Mouse (Mus musculus) ES-Bruce4 (cell line): Measurements from ENCODE around the gene Ghrhr. TPM values are rescaled to one million over a fixed set of nuclear protein-coding genes. Genes with fewer than 3 reads are reported as not detected.

Source experiments
- H3K27ac ChIP-seq: 2 replicates; pipeline ENCODE4 v1.5.1; 2012; ENCODE audit warnings: low read length, inconsistent platforms; ENCODE audit not compliant: insufficient read depth
- H3K27me3 ChIP-seq: 2 replicates; pipeline ENCODE4 v1.6.1; 2012; ENCODE audit warnings: mild to moderate bottlenecking, low read length, inconsistent platforms; ENCODE audit not compliant: control insufficient read depth, poor library complexity, insufficient read depth, severe bottlenecking
- H3K36me3 ChIP-seq: 2 replicates; pipeline ENCODE4 v1.6.1; 2012; ENCODE audit warnings: inconsistent platforms, mild to moderate bottlenecking, low read length, moderate library complexity; ENCODE audit not compliant: control insufficient read depth, poor library complexity, insufficient read depth, severe bottlenecking
- H3K4me1 ChIP-seq: one replicate; pipeline ENCODE4 v1.8.1; 2011; ENCODE audit warnings: low read length; ENCODE audit not compliant: control insufficient read depth, insufficient read depth
- H3K4me3 ChIP-seq: 2 replicates; pipeline ENCODE4 v1.5.1; 2011; ENCODE audit warnings: low read depth, mild to moderate bottlenecking, low read length
- H3K9ac ChIP-seq: 2 replicates; pipeline ENCODE4 v1.6.1; 2012; ENCODE audit warnings: low read depth, mild to moderate bottlenecking, inconsistent platforms; ENCODE audit not compliant: poor library complexity, severe bottlenecking
- H3K9me3 ChIP-seq: replicated peaks from 2 replicates; pipeline ENCODE4 v1.6.1; 2012; ENCODE audit warnings: mild to moderate bottlenecking, low read length, inconsistent platforms; ENCODE audit not compliant: control insufficient read depth, poor library complexity, insufficient read depth, severe bottlenecking
- CTCF ChIP-seq: IDR thresholded peaks from one replicate; pipeline ENCODE4 v1.8.1; 2011; ENCODE audit warnings: low read depth, low read length
- EP300 ChIP-seq: IDR thresholded peaks from 2 replicates; pipeline ENCODE4 v1.6.1; 2011; ENCODE audit warnings: low read depth, low read length; ENCODE audit not compliant: insufficient read depth
- POLR2A ChIP-seq: IDR thresholded peaks from one replicate; pipeline ENCODE4 v1.8.1; 2011; ENCODE audit warnings: low read length; ENCODE audit not compliant: insufficient read depth
- polyA plus RNA-seq: library from polyadenylated mRNA; stranded (reverse); fragments of >200 nt; gene quantifications from 2 replicates; pipeline ENCODE4 v1.2.4, GENCODE M21; 2011; ENCODE audit warnings: low read depth; ENCODE audit not compliant: missing spikeins, insufficient read depth, insufficient read length

Ghrhr gene
- polyA plus RNA-seq, 1 experiment, result not detected

GRCm38 (mm10) chr6:55396176-55396575, 20.1 kb downstream of the Ghrhr start:
- Histone ChIP-seq H3K4me1 (no peaks in the 10 kb centered on the region), H3K9me3 (no peaks in the 10 kb centered on the region), H3K36me3 (no peaks in the 10 kb centered on the region), H3K9ac (no peak overlapping the region), H3K27me3 (no peaks in the 10 kb centered on the region), H3K27ac (no peak overlapping the region), H3K4me3 (no peak overlapping the region)
- no peak for TF ChIP-seq POLR2A
- no peak for TF ChIP-seq CTCF
- no peak for TF ChIP-seq EP300

- no peaks in the 10 kb centered on the region for H3K9me3 ChIP-seq
- no peak overlapping the region for H3K9ac ChIP-seq
- TF ChIP-seq POLR2A, result no peak
- no peak for TF ChIP-seq CTCF
- no peak for TF ChIP-seq EP300
- no peak overlapping the region for H3K4me3 ChIP-seq
- no peaks in the 10 kb centered on the region for H3K27me3 ChIP-seq
- no peak overlapping the region for H3K27ac ChIP-seq
- no peaks in the 10 kb centered on the region for H3K4me1 ChIP-seq
- H3K36me3 ChIP-seq, result no peaks in the 10 kb centered on the region
These were observed 20.5 kb downstream of the Ghrhr start for GRCm38 (mm10) chr6:55396622-55397041.

GRCm38 (mm10) chr6:55398869-55399628, 23.0 kb downstream of the Ghrhr start:
- no peak overlapping the region for H3K9ac ChIP-seq
- no peak overlapping the region for H3K4me3 ChIP-seq
- H3K9me3 ChIP-seq, result no peaks in the 10 kb centered on the region
- no peaks in the 10 kb centered on the region for H3K36me3 ChIP-seq
- TF ChIP-seq EP300, result no peak
- no peak for TF ChIP-seq POLR2A
- TF ChIP-seq CTCF, result no peak
- no peak overlapping the region for H3K27ac ChIP-seq
- no peaks in the 10 kb centered on the region for H3K27me3 ChIP-seq
- H3K4me1 ChIP-seq, result no peaks in the 10 kb centered on the region

GRCm38 (mm10) chr6:55399910-55400309, 23.8 kb downstream of the Ghrhr start:
- H3K4me1 ChIP-seq, result no peaks in the 10 kb centered on the region
- H3K27me3 ChIP-seq, result no peaks in the 10 kb centered on the region
- TF ChIP-seq POLR2A (no peak), EP300 (no peak), CTCF (no peak)
- H3K9ac ChIP-seq, result no peak overlapping the region
- H3K36me3 ChIP-seq, result no peaks in the 10 kb centered on the region
- no peak overlapping the region for H3K27ac ChIP-seq
- no peak overlapping the region for H3K4me3 ChIP-seq
- H3K9me3 ChIP-seq, result no peaks in the 10 kb centered on the region

GRCm38 (mm10) chr6:55402041-55402776, 26.1 kb downstream of the Ghrhr start:
- H3K9ac ChIP-seq, result no peak overlapping the region
- no peaks in the 10 kb centered on the region for H3K27me3 ChIP-seq
- H3K27ac ChIP-seq, result no peak overlapping the region
- H3K4me1 ChIP-seq, result no peaks in the 10 kb centered on the region
- no peak overlapping the region for H3K4me3 ChIP-seq
- H3K36me3 ChIP-seq, result no peaks in the 10 kb centered on the region
- no peaks in the 10 kb centered on the region for H3K9me3 ChIP-seq
- TF ChIP-seq POLR2A, result no peak
- TF ChIP-seq EP300, result no peak
- no peak for TF ChIP-seq CTCF
